ENCODE assay signal across 27 mouse cellular contexts in genomic region chr1:88662736-88663135, GRCm38 (mm10). TPM values are rescaled to one million over a fixed set of nuclear protein-coding genes. Genes with fewer than 3 reads are reported as not detected.
A peak's percentile ranks its signal among the peaks of the same experiment; 100 is the strongest.
DNase-seq lines count a peak whose midpoint lies in the region; ATAC-seq and TF ChIP-seq lines count a peak whose summit lies in the region.
"Had no signal": no experiment of that assay in that cellular context is flagged by ENCODE, and none has a peak within 500 bp of the region (broad histone marks: within the 10 kb centered on the region; RNA-seq: fewer than 3 reads in every experiment).

No protein-coding gene starts in this region.

- H3K27me3 ChIP-seq in stomach, postnatal 0 days (ENCODE audit: control insufficient read depth, insufficient read depth, low read length) = no peaks in the 10 kb centered on the region
- H3K27me3 ChIP-seq: limb, embryonic 12.5 days; liver, embryonic 15.5 days; midbrain, embryonic 15.5 days; neural tube, embryonic 15.5 days had no signal

- peak; percentile 81; the same call in 1 of the 2 replicates for ATAC-seq in stomach, postnatal 0 days (ENCODE audit: low FRiP score, low TSS enrichment)
- no peak for ATAC-seq in erythroblast, adult 5-6 weeks (replicated peaks; ENCODE audit: low FRiP score, poor library complexity, severe bottlenecking)
- ATAC-seq: forebrain, embryonic 16.5 days; hindbrain, embryonic 16.5 days; midbrain, embryonic 15.5 days had no signal

- WGBS in lung, adult 2 months = 48% methylated on average over 5 of the region's 5 CpGs
- 31% methylated on average over 5 of the region's 5 CpGs for WGBS in stomach, postnatal 0 days

- H3K9me3 ChIP-seq in stomach, postnatal 0 days (ENCODE audit: control insufficient read depth, low read length) = no peaks in the 10 kb centered on the region
- H3K9me3 ChIP-seq: embryonic facial prominence, embryonic 12.5 days; limb, embryonic 12.5 days; liver, embryonic 15.5 days; midbrain, embryonic 10.5 days; midbrain, embryonic 15.5 days; neural tube, embryonic 15.5 days had no signal

- TF ChIP-seq POLR2A in lung, adult 2 months (IDR thresholded peaks at IDR 0.05; ENCODE audit: borderline replicate concordance, extremely low read depth, low read depth, low read length) = no peak

- no peak for TF ChIP-seq EP300 in stomach, postnatal 0 days (optimal IDR thresholded peaks at IDR 0.05)

- no peak overlapping the region for H3K4me2 ChIP-seq in stomach, postnatal 0 days (replicated peaks; ENCODE audit: low read depth)
- H3K4me2 ChIP-seq: embryonic facial prominence, embryonic 12.5 days; limb, embryonic 12.5 days; liver, embryonic 15.5 days; midbrain, embryonic 15.5 days; neural tube, embryonic 15.5 days had no signal

- H3K27ac ChIP-seq in stomach, postnatal 0 days (replicated peaks) = no peak overlapping the region
- H3K27ac ChIP-seq: embryonic facial prominence, embryonic 12.5 days; left cerebral cortex, adult 2 months; limb, embryonic 12.5 days; liver, embryonic 15.5 days; midbrain, embryonic 10.5 days; midbrain, embryonic 15.5 days; neural tube, embryonic 15.5 days had no signal

- peaks cover 7% of the 10 kb centered on the region for H3K4me1 ChIP-seq in lung, adult 2 months (ENCODE audit: control insufficient read depth, insufficient read depth, low read length)
- no peaks in the 10 kb centered on the region for H3K4me1 ChIP-seq in stomach, postnatal 0 days (replicated peaks; ENCODE audit: control insufficient read depth, insufficient read depth)
- H3K4me1 ChIP-seq: embryonic facial prominence, embryonic 12.5 days; limb, embryonic 12.5 days; liver, embryonic 15.5 days; midbrain, embryonic 15.5 days; neural tube, embryonic 15.5 days had no signal

- H3K9ac ChIP-seq in stomach, postnatal 0 days (ENCODE audit: low read length) = no peak overlapping the region
- H3K9ac ChIP-seq: embryonic facial prominence, embryonic 12.5 days; limb, embryonic 12.5 days; liver, embryonic 15.5 days; midbrain, embryonic 15.5 days; neural tube, embryonic 15.5 days had no signal

- H3K4me3 ChIP-seq in lung, adult 2 months (replicated peaks; ENCODE audit: extremely low read depth, low read depth, low read length) = no peak overlapping the region
- no peak overlapping the region for H3K4me3 ChIP-seq in stomach, postnatal 0 days (ENCODE audit: low read depth, low read length)
- H3K4me3 ChIP-seq: embryonic facial prominence, embryonic 12.5 days; erythroblast, embryonic 14.5 days; layer of hippocampus, adult 2 months; left cerebral cortex, adult 2 months; limb, embryonic 12.5 days; liver, embryonic 15.5 days; midbrain, embryonic 10.5 days; midbrain, embryonic 15.5 days; neural tube, embryonic 15.5 days had no signal

- TF ChIP-seq CTCF in lung, adult 2 months (IDR thresholded peaks at IDR 0.05; ENCODE audit: insufficient read depth, low read length) = no peak
- TF ChIP-seq CTCF in stomach, postnatal 0 days (IDR thresholded peaks at IDR 0.05; ENCODE audit: low read depth) = no peak

- no peaks in the 10 kb centered on the region for H3K36me3 ChIP-seq in stomach, postnatal 0 days (ENCODE audit: control insufficient read depth, insufficient read depth, low read length)
- H3K36me3 ChIP-seq: embryonic facial prominence, embryonic 12.5 days; limb, embryonic 12.5 days; liver, embryonic 15.5 days; midbrain, embryonic 10.5 days; midbrain, embryonic 15.5 days; neural tube, embryonic 15.5 days had no signal

- peak; percentile 27 to 45 for DNase-seq in lung, adult 18-20 months
- no peak for DNase-seq in lung, adult 2 months
- peak; percentile 37 for DNase-seq in urinary bladder, postnatal 14 days (ENCODE audit: low spot score)
- no peak for DNase-seq in urinary bladder, postnatal 25 days (ENCODE audit: low spot score)
- peak; percentile 90 for DNase-seq in NIH3T3 (ENCODE audit: low read depth)
- peak; percentile 56 for DNase-seq in stomach, postnatal 0 days (ENCODE audit: low spot score)
- no peak for DNase-seq in kidney, adult 8-10 months
- DNase-seq: adrenal gland, postnatal 36 days; cerebellum, adult 9-10 months; cerebellum, postnatal 36 days; kidney, adult 18-20 months; kidney, postnatal 36 days; right cerebral cortex, postnatal 25 days; thymus, postnatal 4 days had no signal

RNA-seq across cellular contexts. Expression of gene Arl4c, which starts 39.3 kb away (rescaled TPM):
- 17.6 and 22.1 TPM in 2 replicates for polyA plus RNA-seq in lung, adult 2 months (2012; rRNA removed)
- polyA plus RNA-seq in stomach, postnatal 0 days (2015; fragmentation: Nextera tagmentation; extraction: Ambion mirVana) = 5.7 and 5.8 TPM in 2 replicates
- total RNA-seq in erythroblast, adult 5-6 weeks (2015; ENCODE audit: low replicate concordance) = 0.96 and 2.9 TPM in 2 replicates
- 1.8 and 3.5 TPM in 2 replicates for total RNA-seq in erythroblast, adult 5-6 weeks (2017; ENCODE audit: low replicate concordance)
- total RNA-seq: MEL had no signal

Comparison
In these comparisons a context has a peak if more than half of its experiments do, and no peak if none do; other contexts are left out.
1. DNase-seq: peak in lung, adult 18-20 months (2 of 2), urinary bladder, postnatal 14 days (single experiment), NIH3T3 (single experiment) and stomach, postnatal 0 days (single experiment); none in lung, adult 2 months (single experiment), urinary bladder, postnatal 25 days (single experiment) and kidney, adult 8-10 months (0 of 2).